Mouse (Mus musculus): Measurements from ENCODE around the gene Abcc10.

DNA sequence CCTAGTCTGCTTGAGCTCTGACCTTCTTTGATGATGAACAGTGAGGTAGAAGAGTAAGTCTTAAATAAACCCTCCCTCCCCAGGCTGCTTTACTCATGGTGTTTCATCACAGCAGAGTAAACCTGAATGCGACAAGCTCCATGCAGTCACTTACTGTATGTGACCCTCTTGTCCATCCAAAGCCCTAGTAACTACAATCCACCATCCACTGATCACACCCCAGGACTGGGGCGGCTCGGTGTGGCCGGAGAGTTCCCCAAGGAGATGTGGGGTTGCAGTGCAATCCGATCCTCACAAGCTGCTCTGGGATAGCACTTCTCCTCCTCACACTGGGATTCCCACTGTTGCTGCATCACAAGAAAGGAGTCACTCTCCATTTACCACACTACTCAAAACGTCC lies 53.7 kb downstream of the Abcc10 start:
- TF ChIP-seq GATA1 (IDR thresholded peaks at IDR 0.05; ENCODE audit: borderline replicate concordance, low read length): no peak
- no peak for TF ChIP-seq FLI1 (IDR thresholded peaks at IDR 0.05; ENCODE audit: low read length)

Data from megakaryocyte, embryonic 14.5 days (primary cell).